Mouse (Mus musculus) kidney, postnatal 36 days (tissue): ENCODE results near the gene Magea5.
"Not testable (repeated sequence)": the region's sequence is repeated elsewhere in the genome, so short reads cannot be mapped to it uniquely, and the experiment has no call there.

Source experiments
- DNase-seq, 2 experiments: peaks; one replicate each; pipeline ENCODE4 v3.0.0; 2021 to 2022; ENCODE audit warnings: mixed read lengths in 2 of 2

Gene Magea5

DNA sequence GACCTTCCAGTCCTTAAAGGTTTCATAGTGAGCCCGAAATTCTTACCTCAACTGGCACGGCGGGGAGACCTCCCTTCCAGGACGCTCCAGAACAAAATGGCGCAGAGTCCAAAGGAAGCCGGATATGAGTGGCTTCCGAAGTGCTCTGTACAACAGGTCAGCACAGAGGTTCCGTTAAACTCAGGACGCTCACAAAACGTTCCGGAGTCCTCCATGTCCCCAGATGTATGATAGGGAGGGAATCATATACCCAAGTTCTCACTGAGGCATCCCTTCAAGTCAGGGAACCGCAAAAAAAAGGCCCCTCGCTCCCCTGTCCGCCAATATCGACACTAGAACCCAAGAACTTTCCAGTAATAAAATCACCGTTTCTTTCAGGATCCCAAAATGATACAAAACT, at the start of gene Magea5:
Gene Magea5, minus strand, starts transcription at position 101 of the 400 bp plus-strand sequence.
- not testable (repeated sequence) for DNase-seq

GRCm38 (mm10) chrX:155098024-155098423, 35.1 kb upstream of the Magea5 start:
- peak; percentile 13 to 19 for DNase-seq

- not testable (repeated sequence) for DNase-seq
These were observed 30.6 kb upstream of the Magea5 start, which contains the start of gene Magea2 for GRCm38 (mm10) chrX:155093566-155093965. Gene Magea2, minus strand, starts transcription at chrX:155093666.

GRCm38 (mm10) chrX:155089693-155090092, 26.7 kb upstream of the Magea5 start, which contains the start of gene Magea1:
Gene Magea1, minus strand, starts transcription at chrX:155089793.
- DNase-seq: not testable (repeated sequence)
